Mouse (Mus musculus) naive thymus-derived CD4-positive, alpha-beta T cell, adult 2 months (primary cell): ENCODE results near the gene Taar2.

Experiments
- DNase-seq: peaks from one replicate; pipeline ENCODE4 v3.0.0-alpha.2; 2011; ENCODE audit warnings: low read depth

Taar2 gene

DNA sequence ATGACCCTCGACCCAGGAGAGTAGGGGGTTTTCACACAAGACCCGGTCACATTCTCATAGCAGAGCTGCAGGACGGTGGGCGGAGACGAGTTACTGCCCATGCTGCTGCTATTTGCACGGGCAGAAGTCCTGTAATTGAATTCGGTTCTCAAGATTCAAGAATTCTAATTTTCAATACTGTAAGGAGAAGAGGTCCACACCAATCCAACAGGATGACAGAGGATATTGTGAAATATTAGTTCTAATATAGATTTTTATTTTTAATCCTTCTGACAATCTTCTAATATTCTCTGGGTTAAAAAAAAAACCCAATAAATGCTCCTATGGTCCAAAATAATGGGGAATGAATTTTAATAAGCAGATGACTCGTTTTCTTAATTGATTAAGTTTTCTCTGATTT lies 47.2 kb downstream of the Taar2 start, which contains the start of gene Taar6:
Gene Taar6 (minus strand): TSS at position 101 of the 400 bp plus-strand sequence.
- no peak for DNase-seq

DNA sequence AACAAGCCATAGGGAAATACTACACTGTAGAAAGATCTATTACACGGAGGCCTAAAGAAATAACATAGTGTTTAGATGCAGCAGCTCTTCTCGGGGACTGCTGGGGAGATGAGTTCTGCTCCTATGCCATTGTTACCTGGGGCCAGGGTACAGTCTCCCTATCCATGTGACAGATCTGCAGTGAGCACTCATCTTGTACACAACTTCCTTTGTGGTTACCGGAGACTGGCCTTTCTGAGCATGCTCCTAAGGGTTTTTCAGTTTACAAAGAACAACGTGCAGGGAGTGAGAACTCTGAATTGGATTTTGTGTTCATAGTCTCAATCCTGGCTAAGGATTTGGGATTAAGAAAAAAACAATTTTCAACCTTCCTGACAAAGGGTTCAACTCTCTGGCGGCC lies 48.0 kb downstream of the Taar2 start:
- DNase-seq, result no peak
